Mouse (Mus musculus): ENCODE measurements around the gene Cacng6.
"Not testable (repeated sequence)": the region's sequence is repeated elsewhere in the genome, so short reads cannot be mapped to it uniquely, and the experiment has no call there.

Cacng6 gene

DNA sequence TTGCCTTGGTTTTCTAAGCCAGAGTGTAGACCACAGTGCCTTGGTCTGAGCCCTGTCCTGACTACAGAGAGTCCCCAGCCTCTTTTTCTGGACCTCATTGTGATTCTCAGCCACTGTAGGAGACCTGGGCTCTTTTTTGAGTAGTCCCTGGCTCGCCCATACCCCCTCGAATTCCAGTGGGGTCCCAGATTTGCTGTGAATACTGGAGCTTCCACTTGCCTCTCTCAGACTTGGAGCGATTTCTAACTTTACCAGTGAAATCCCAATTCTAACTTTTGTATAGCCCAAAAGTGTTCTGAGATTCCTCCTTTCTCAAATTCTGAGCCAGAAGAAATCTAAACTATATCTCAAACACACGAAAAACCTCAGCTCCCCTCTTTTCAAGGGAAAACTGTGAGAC lies at the start of gene Cacng6:
Cacng6 (plus strand) TSS at position 301 of the 400 bp plus-strand sequence.
- no peak for DNase-seq (ENCODE audit: low spot score)

DNA sequence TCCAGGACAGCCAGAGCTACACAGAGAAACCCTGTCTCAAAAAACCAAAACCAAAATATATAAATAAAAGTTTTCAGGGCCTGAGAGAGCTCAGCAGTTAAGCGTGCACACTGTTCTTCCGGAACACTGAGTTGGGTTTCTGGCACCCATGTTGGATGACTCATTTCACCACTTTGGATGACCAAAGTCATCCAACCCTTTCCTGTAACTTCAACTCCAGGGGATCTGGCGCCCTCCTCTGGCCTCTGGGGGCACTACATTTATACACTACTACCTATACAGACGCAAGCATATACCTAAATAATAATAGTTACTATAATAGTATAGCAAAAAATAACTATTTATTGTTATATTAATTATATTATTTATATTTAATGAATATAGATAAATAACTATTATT lies 47.2 kb upstream of the Cacng6 start:
- DNase-seq (ENCODE audit: low spot score): peak; percentile 4

DNA sequence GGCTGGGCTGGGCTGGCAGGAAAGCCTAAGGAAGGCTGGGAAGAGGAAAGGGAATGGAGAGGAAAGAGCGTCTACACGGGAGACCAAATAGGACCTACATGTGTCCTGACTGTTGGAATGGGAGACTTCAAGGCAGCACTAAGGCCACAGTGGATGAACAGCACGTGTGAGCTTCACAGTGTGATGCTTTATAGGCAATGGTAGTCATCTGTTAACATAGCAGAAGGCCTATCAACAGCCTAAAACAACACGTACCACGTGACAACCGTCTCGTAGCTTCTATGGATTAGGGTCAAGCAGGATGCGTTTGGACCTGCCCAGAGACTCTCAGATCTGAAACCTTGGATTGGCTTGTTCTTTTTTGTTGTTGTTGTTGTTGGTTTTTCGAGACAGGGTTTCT lies 41.9 kb upstream of the Cacng6 start:
- no peak for DNase-seq (ENCODE audit: low spot score)

DNA sequence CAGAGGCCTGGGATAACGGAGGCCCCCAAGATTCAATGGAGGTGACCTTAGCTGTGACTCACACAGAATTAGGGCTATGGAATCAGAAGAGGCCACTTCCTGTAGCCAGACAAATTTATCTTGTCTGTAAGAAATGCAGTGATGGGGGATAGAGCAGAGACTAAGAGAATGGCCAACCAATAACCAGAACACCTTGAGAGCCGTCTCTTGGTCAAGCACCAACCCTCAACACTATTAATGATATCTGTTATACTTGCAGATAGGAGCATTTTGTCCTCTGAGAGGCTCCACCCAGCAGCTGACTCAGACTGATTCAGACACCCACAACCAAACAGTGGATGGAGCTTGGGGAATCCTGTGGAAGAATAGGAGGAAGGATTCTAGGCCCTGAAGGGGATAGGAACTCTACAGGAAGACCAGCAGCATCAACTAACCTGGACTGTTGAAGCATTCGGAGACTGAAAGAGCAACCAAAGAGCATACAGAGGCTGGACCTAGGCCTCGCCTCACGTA lies 39.1 kb upstream of the Cacng6 start:
- DNase-seq (ENCODE audit: low spot score): no peak

DNA sequence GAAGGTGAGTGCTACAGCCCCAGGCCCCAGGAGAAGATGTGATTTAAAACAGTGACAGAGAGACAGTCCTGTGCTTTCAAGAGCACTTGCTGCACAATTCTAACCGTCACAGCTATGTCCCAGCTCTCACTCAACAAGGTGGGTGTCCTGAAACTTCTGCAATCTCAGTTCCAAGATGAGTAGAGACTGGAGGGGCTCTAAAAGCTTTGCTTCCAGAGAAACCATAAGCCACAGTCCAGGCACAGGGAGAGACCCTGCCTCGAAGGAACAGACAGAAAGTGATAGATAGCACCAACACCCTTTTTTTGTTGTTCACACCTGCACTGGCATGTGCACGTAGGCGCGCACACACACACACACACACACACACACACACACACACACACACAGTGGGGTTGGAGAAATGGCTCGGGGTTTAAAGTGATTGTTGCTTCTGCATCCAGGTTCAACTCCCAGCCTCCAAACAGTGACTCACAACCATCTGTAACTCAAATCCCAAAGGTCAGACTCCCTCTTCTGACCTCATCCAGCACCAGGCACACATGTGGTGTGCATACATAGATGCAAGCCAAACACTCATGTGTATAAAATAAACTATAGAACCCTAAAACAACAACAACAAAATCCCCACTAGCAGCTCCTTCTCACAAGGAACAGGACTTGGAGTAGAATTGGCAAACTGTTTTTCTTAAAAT lies 37.8 kb upstream of the Cacng6 start:
- no peak for DNase-seq (ENCODE audit: low spot score)

DNA sequence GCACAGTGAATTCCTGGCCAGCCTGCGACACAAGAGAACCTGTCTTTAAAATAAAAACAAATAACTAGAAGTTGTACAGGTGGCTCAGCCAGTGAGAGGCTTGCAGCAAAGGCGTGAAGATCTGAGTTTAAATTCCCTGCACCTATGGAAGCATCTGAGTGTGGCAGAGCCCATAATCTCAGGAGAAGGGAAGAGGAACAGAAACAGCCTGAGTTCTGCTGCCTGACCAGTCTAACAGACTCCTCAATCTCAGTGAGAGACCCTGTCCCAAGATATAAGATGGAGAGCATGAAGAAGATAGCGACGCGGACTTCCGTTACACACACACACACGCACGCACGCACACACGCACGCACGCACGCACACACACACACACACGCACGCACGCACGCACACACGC lies 36.2 kb upstream of the Cacng6 start:
- no peak for DNase-seq (ENCODE audit: low spot score)

DNA sequence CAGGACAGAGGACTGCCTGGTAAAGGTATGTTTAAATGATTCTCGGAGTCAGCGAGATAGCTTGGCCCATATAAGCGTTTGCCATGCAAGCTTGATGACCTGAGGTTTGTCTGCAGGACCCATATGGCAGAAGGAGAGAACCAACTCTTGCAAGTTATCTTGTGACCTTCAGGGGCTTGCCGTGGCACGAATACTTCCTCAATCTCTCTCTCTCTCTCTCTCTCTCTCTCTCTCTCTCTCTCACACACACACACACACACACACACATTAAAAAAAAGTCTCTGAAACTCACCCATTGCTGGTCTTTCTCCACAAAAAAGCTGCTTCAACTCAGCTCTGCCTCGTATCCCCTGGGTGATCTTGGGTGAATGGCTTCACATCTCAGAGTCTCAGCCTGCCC lies 35.1 kb upstream of the Cacng6 start:
- DNase-seq (ENCODE audit: low spot score): no peak

DNA sequence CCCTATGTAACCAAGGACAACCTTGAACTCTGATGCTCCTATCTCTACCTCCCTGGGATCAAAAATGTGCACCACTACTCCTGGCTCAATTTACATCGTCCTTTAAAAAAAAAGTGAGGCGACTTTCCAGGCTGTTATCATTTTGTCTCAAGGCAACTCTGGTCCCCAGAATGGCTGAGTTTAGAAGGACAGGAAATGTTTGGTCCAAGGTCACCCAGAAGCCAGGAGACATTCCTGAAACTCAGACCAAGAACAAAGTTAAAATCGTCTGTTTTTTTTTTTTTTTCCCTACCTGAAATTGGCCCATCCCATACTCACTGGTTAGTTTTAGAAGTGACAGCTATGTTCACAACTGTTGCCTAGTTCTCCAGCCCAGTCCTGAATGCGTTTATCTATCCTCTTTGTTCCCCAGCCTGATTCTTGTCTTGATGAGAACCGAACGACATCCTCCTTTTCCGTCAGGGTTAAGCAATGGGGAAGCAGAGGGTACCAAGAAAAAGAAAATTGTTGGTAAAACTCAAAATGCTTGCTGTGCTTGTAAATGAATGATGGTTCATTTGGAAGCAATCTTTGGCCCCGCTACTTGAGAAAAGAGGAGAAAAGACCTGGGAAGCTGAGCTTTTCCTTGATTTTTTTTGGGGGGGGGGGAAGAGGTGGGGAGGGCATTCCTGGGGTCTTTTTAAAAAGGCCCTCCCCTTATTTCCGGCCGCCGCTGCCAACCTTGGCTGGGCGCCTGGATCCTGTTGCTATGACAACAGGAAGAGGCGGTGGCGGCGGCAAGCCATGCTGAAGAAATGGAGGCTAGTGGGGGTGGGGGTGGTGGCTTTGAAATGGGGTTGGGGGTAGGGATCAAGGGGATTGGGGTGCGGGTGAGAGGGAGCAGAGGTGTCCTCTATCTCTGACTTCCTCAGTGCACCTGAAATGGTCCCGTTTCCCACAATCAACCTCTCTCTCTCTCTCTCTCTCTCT lies 34.3 kb upstream of the Cacng6 start:
- DNase-seq (ENCODE audit: low spot score): no peak

DNA sequence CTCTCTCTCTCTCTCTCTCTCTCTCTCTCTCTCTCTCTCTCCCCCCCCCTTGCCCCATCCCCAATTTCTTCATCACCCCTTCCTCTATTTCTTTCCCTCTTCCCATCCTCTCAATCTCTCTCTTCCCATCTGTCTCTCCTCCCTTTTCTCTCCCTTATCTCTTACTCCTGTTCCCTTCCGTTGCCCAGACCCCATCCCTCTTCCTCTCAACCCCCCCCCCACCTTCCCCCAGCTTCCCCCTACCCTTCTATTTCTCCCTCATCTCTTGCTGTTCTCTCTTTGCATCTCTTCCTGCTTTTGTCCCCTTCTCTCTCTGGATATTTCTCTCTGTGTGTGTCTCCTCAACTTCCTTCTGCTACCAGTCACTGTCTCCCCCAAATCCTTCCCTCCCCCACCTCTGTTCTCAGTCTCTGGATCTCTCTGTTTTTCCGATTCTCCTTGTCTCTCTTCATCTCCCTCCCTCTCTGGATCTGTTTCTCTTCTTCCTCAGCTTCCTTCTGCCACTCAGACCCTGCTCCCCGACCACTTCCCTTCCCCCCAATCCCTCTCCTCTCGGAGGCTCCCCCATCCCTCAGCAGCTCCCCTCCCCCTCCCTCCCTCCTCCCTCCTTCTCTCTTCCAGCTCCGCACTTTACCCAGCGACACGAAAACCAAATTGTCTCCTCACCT lies 33.4 kb upstream of the Cacng6 start, which contains the start of gene Cacng8:
Cacng8 (plus strand) TSS at position 271 of the 668 bp plus-strand sequence.
- DNase-seq (ENCODE audit: low spot score): no peak

DNA sequence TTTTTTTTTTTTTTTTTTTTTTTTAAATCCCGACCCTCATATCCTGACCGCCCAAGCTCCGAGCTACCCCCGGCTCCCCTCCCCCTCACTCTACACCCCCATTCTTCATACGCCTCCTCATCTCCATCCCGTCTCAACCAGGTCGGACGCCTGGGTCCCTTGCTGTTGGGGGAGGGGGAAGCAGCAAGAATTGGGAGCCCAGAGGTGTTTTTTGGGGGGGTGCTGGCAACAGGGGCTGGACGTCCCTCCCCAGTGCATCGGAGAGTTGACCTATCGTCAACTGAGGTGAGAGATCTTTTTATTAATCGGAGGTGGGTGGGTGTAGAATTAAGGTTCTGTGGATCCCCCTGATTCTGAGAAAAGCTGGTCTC lies 32.9 kb upstream of the Cacng6 start:
- no peak for DNase-seq (ENCODE audit: low spot score)

DNA sequence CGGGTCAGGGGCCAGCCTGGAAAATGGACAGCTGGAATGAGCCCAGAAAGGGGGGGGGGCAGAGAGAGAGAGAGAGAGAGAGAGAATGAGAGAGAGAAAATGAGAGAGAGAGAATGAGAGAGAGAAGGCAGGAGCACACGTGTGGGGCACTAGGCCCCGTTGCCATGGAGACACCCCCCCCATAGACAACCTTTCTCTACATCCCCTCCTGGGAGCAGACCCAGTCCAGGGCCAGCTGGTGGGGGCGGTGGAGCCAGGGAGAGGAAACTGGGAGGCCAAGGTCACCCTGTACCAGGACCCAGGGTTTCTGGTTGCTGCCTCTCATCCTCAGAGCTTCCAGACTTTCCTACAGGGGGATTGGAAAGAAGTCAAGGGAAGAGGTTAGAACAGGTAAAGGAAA lies 32.2 kb upstream of the Cacng6 start:
- no peak for DNase-seq (ENCODE audit: low spot score)

DNA sequence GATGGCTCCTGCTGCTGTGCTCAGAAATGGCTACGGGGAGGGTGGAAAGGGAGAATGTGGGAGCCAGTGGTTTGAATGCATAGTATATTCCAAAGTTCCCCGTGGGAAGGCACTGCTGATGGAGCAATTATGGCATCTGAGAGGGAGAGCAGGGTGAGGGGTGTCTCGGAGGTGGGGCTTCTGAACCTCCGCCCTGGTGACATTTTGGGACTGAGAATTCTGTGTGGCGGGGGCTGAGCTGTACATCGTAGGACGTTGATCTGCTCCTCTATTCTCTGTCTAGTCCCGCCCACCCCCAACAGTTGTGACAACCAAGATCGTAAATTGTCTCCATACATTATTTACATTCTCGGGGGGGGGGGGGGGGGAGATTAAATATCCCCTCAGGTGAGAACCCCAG lies 26.6 kb upstream of the Cacng6 start:
- DNase-seq (ENCODE audit: low spot score): no peak

DNA sequence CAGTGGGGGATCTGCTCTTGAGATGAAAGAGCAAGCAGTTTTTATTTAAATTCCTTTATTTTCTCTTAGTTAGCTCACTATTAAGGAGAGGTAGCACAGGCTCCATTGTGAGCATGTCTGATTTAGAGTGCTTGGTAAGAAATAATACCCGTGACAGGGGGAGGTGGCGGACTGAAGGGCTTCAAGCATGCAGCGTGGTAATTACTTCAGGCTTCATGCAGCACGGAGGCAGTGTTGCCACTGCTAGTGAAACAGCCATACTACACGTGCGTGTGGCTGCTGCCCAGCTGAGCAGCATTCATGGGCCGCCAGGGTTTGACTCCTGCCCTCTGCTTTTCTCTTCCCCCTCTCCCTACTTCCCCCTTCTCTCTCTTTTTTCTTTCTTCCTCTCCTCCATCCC lies 26.2 kb upstream of the Cacng6 start:
- DNase-seq (ENCODE audit: low spot score): no peak

DNA sequence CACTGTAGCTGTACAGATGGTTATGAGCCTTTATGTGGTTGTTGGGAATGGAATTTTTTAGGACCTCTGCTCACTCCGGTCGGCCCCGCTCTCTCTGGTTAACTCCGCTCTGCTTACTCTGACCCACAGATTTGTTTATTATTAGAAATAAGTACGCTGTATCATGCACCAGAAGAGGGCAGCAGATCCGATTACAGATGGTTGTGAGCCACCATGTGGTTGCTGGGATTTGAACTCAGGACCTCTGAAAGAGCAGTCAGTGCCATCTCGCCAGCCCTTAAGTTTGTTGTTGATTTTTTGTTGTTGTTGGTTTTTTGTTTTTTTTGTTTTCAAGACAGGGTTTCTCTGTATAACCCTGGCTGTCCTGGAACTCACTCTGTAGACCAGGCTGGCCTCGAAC lies 25.6 kb upstream of the Cacng6 start:
- not testable (repeated sequence) for DNase-seq (ENCODE audit: low spot score)

DNA sequence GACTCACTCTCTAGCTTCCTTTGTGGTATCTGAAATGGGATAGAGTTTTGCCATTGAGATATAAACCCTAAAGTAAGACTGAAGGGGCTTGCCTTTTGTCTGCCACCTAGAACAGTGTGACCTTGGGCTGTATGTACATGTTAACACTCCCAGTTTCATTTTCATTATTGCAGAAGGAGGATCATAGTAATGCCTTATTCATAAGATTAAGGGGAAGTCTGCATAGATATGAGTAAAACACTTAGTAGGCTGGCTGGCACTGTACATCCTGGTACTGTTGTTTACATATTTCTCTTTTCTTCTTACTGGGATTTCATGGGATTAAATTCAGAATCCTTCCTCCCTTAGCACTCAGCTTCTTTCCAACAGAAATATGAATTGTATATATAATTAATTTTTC lies 24.1 kb upstream of the Cacng6 start:
- no peak for DNase-seq (ENCODE audit: low spot score)

DNA sequence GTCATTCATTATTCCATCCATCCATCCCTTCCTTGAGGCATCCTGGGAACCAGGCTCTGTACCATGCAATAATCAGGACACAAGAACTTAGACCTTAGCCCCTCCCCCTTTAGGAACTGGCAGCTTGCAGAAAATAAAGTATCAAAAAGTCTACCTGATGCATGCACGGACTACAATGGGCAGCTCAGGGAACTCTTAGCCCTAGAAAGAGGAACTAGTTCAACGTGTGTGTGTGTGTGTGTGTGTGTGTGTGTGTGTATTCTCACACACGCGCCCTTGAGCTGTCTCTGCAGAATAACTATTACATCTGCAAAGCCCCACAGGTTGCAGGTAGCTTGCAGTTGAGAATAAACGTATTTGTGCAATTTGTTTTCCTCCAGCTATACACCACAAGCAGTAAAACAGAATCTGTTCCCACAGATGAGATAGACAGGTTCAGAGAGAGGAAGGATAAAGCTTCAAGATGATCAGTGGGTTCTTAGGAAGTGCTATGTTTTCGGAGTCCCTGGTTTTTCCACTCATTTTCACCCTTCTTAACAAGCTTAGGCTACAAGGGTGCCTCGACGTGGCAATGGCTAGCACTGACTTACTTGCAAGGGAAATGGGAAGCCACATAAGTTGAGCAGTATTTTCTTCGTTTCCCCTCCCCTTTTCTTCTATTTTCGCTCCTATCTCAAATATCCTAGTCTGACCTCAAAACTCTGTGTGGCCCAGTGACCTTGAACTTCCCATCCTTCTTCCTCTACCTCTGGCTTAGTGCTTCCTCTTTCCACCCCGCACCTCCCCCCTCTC lies 14.1 kb upstream of the Cacng6 start:
- DNase-seq (ENCODE audit: low spot score): no peak

DNA sequence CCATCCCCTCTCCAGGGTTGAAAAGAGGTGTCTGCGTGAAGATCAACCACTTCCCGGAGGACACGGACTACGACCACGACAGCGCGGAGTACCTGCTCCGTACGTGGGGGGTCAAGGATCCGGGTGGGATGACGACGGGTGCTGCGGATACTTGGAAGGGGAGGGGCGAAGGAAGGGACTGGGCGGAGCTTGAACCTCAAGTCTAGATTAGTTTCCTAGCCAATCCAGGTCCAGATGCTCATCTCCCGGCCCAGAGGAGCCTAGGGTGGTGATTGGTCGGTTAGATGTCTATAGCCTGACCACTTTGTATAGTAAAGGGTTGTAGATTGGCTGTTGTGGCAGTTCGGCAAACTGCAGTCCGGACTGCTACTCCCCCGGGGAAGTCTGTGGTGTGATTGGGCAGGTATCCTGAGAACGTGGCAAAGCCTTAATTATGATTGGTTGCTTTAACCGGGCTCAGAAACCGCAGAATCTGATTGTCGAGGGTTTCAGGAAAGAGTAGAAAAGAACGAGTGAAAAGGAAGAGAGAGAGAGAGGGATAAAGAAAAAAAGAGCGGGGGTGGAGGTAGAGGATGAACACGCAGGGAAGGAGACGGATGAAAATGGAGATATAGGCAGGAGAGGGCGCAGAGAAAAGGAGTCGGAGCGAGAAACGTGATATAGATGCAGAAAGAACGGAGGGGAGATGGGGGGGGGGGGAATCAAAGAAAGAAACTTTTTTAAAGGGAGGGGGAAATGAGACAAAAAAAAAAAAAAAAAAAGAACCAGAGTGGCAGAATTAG lies 12.6 kb upstream of the Cacng6 start:
- no peak for DNase-seq (ENCODE audit: low spot score)

DNA sequence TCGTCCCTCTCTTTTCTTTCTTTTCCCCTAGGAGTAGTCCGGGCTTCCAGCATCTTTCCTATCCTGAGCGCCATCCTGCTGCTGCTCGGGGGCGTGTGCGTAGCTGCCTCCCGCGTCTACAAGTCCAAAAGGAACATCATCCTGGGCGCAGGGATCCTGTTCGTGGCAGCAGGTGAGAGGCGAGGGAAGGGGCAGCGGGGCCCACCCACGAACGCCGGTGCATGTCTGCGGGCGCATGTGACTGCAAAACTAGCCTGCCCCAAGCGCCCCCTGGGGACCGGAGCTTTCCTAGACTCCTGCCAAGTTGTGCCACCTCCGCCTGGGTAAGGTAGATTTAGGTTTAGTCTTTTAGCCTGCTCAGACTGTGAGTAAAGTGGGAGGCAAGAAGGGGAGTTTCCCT lies 12.0 kb upstream of the Cacng6 start:
- no peak for DNase-seq (ENCODE audit: low spot score)

DNA sequence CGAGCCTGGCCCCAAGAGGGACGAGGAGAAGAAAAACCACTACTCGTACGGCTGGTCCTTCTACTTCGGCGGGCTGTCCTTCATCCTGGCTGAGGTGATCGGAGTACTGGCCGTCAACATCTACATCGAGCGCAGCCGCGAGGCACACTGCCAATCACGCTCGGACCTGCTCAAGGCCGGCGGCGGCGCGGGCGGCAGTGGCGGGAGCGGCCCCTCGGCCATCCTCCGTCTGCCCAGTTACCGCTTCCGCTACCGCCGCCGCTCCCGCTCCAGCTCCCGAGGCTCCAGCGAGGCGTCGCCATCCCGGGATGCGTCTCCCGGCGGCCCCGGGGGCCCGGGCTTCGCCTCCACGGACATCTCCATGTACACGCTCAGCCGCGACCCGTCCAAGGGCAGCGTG lies 9.1 kb upstream of the Cacng6 start:
- DNase-seq (ENCODE audit: low spot score): no peak

DNA sequence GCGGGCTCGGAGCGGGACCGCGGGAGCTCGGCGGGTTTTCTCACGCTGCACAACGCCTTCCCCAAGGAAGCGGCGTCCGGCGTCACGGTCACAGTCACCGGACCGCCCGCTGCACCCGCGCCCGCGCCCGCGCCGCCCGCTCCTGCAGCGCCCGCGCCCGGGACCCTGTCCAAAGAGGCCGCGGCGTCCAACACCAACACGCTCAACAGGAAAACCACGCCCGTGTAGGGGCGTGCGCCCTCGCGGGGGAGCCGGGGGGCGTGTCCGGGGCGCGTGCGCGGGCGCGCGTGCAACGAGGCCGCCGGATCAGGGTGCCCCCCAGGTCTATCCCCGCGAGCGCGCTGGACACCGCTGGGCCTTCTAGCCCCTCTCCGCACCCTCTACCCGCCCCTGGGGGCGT lies 8.6 kb upstream of the Cacng6 start:
- DNase-seq (ENCODE audit: low spot score): no peak

DNA sequence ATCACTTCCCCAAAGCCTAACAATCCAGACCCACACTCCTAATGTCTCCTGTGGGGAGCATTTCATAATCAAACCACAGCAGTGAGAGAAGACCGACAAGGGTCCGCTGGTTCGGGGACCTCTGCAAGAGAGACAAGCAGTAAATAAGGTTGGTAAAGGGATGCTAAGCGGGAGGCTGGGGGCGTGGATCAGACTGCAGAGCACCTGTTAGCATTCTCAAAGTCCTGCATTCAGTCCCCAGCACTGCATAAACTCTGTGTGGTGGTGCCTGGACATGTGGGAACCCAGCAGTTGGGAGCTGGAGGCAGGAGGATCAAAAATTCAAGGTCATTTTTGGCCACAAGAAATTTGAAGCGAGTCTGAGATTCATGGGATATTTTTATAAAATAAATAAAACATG lies 4.1 kb upstream of the Cacng6 start:
- no peak for DNase-seq (ENCODE audit: low spot score)

All from c-Kit-positive CD71-positive TER-119-positive erythroid progenitor cells, embryonic 14.5 days (primary cell).